Mouse (Mus musculus): ENCODE data around the gene Mrpl45.
"Not testable (repeated sequence)": the region's sequence is repeated elsewhere in the genome, so short reads cannot be mapped to it uniquely, and the experiment has no call there.

Gene Mrpl45

DNA sequence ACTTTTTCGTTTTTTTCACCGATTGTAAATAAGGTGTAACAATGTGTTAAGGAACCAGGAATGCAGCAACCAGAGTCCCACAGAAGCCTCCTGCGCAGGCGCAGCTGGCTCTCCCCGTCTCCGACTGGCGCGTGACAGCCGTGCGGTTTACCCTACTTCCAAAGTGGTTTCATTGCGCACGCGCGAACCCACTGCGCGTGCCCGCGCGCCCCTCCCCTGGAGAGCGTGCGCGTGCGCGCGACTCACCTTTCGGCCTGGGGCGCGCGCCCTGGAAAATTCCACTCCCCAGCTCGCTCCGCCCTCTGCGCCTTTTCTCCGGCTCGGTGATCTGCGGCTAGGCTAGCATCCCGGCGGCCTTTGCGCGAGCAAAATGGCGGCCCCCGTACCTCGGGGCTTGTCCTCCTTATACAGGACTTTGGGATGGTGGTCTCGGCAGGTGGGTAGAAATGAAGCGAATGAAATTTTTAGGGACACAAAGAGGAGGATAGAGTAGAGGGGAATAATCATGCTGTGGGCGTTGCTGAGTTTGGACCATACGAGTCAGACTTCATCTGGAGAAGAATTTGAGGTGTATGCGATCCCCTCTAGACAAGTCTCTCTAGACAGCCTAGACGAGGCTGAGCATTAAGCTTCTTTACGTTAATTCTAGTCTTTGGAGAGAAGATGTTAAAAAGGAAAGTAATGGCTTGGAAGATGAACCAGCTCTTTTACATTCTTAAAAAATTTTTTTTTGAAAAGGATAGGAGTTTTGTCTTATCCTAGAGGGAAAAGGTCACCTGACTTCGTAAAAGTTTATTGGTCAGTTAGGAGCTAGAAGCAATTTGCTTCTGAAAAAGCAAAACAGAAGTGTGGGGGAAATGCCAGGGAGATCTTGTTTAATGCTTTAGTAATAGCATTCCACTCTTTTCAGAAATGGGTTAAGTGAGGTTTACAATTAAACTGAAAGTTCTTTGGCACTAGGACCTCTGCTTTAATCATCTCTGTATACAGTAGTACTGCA, at the start of gene Mrpl45:
Mrpl45 (plus strand) TSS at position 213 of the 1,000 bp plus-strand sequence.
- DNase-seq (ENCODE audit: low spot score in 2 of 2): peak; percentile 99

DNA sequence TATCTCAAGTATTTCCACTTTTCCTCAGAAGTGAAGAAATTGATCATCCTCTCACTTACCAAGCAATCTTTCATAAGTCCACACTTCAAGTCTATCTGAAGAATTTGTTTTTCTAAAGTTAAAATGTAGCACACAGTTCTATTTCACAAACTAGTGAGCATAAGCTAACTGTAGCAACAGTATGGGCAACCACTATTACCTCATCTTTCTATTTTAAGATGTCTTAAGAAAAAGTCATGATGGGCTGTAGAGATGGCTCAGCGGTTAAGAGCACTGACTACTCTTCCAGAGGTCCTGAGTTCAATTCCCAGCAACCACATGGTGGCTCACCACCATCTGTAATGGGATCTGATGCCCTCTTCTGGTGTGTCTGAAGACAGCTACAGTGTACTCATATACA, 49.0 kb upstream of the Mrpl45 start:
- DNase-seq (ENCODE audit: low spot score in 2 of 2): not testable (repeated sequence)

DNA sequence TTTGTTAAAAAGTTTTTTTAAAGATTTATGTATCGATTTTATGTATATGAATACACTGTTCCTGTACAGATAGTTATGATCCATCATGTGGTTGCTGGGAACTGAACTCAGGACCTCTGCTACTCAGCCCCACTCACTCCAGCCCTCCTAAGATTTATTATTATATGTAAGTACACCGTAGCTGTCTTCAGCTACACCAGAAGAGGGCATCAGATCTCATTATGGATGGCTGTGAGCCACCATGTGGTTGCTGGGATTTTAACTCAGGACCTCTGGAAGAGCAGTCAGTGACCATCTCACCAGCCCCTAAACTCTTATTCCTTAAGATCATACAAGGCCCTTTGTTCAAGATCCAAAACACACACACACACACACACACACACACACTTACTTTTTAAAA, 45.5 kb upstream of the Mrpl45 start:
- DNase-seq (ENCODE audit: low spot score in 2 of 2): not testable (repeated sequence)

DNA sequence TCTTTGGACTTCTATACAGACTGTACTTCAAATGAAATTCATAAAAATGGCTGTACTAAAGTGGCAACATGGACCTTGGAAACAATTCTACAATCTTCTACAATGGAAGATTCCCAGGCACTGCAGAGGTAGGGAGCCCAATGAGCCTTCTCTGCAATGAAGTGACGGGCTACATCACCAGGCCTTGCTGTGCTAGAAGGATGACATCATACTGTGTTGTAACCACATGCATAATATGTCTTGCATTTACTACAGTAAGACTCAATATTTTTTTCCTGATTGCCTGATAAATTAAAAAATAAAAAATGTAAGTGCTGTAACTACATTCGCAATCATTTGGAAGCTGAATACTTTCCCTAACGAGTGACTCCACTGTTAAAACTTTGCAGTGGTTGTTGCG, 42.7 kb upstream of the Mrpl45 start:
- DNase-seq (ENCODE audit: low spot score in 2 of 2): no peak

DNA sequence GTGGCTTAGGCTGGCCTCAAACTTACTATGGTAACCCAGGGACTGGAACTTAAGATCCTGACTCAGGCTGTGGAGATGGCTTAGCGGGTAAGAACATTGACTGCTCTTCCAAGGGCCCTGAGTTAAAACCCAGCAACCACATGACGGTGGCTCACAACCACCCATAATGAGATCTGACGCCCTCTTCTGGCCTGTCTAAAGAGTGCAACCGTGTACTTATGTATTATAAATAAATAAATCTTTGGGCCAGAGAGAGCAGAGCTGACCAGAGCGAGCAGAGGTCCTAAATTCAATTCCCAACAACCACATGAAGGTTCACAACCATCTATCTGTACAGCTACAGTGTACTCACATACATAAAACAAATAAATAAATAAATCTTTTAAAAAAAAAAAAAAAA, 41.9 kb upstream of the Mrpl45 start:
- no peak for DNase-seq (ENCODE audit: low spot score in 2 of 2)

DNA sequence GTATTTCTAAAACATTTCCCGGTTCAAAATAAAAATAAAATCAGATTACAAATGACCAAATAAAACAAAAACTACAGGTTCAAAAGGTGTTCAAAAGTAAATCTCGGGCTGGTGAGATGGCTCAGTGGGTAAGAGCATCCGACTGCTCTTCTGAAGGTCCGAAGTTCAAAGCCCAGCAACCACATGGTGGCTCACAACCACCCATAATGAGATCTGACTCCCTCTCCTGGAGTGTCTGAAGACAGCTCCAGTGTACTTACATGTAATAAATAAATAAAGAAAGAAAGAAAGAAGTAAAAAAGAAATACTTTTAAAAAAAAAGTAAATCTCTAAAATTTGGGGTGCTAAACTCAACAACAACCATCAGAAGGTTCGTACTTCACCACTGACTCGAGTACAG, 40.6 kb upstream of the Mrpl45 start:
- DNase-seq (ENCODE audit: low spot score in 2 of 2): not testable (repeated sequence)

DNA sequence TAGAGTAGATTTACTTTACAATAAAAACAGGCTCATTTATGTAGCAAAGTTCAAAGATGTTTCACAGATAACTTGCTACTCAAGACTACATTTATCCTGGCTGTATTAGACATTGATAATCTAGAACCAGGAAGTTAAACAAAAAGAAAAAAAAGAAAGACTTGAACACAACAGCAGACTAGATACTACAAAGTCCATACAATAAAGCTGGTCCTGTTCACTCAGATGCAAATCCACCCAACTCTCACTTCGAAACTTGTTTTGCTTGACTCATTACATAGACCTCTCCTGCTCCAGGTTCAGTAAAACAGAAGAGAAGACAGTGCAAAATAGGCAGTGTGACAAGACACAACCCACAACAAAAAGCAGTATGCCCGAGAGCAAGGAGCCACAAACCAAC, 40.2 kb upstream of the Mrpl45 start:
- DNase-seq (ENCODE audit: low spot score in 2 of 2): no peak

DNA sequence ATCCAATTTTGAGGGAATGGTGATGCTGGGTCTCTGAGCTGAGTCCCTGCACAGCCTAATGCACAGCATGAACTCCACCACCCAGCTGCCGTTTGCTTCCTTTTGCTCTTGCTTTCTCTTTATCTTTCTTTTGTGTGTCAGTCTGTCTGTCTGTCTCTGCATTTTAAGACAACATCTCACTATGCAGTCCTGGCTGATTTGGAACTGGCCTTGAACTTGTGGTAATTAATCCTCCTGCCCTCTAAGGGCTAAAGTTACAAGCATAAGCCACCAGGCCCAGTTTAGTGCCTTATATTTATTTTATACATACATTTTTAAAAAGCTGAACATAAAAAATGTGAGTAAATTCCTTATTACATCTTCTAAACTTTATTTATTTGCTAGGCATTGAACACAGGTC, 39.5 kb upstream of the Mrpl45 start:
- no peak for DNase-seq (ENCODE audit: low spot score in 2 of 2)

DNA sequence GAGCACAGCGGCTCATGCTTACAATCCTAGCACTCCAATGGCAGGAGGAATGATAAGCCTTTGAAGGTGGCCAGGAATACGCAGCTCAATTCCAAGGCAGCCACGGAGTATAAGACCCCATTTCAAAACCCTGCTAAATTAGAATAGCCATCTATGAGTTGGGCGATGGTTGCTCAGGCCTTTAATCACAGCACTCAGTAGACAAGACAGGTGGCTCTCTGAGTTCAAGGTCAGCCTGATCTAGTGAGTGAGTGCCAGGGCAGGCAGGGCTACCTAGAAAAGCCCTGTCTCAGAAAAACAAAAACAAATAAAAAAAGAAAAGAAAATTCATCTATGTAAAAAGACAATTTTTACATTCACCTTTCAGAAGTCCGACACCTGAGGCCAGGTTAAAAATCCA, 38.4 kb upstream of the Mrpl45 start:
- no peak for DNase-seq (ENCODE audit: low spot score in 2 of 2)

DNA sequence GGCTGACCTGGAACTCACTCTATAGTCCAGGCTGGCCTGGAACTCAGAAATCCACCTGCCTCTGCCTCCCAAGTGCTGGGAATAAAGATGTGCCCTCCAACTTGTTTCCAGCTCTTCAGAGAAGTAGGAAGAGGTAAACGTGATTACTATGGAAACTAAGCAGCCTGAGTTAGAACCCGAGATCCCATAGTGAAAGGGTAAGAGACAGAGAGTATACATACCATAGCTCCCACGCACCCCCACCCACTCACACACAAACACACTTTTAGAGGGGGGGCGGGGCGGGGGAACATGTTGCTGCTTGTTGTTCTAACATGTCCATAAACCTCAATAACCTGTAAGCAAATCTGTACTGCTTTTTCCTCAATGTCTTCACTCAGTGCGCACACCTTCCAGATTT, 37.1 kb upstream of the Mrpl45 start:
- DNase-seq (ENCODE audit: low spot score in 2 of 2): no peak

DNA sequence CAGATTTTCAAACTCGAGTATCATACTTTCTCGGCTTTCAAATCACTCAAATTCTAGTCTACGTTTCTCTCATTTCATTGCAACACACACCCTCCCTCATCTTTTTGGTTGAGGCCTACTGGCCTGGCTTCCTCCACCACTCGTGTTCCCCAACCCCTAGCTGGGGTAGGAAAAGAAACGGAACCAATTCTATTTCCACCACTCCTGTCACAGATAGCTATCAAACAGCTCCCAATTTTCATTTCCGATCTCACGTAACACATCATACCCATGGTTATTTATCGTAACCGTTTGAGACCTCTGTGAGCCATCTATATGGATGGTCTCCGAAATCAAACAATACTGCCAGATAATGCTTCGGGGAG, 36.5 kb upstream of the Mrpl45 start:
- no peak for DNase-seq (ENCODE audit: low spot score in 2 of 2)

DNA sequence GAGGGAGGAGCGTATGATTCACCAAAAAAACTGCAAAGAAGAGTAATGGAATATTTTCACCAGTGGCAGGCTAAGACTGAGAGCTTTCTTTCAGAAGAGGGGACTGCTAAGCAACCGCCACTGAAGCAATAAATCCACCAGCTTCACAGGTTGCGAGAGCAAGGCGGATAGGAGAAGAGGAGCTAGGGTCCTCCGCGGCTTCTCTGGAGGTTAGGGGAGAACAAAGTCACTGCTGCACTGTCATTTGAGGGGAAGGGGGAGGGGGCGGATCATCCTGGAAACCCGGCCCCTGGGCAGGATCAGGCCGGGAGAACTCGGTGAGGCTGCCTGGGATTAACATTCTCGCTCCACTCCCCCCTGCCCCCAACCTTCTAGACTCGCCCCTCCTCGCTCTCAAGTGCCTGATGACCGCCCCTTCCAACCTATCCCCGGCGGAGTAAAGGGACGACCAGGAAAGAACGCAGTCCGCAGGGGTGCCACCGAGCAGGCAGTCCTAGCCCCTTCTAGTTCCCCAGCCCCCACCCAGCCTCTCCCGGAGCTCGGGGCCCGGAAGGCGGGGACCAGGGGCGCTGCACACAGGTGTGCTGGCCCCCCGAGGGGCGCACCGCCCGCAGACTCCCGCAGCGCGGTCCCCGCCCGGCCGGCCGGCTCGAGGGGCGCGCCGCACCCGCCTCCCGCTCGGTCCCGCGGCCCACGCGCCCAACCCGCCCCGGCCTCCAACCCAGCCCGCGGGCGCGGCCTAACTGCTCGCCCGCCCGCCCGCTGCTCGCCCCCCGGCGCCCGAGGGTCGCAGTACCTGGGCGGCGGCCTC, 35.9 kb upstream of the Mrpl45 start:
- peak; percentile 36 to 39 for DNase-seq (ENCODE audit: low spot score in 2 of 2)

DNA sequence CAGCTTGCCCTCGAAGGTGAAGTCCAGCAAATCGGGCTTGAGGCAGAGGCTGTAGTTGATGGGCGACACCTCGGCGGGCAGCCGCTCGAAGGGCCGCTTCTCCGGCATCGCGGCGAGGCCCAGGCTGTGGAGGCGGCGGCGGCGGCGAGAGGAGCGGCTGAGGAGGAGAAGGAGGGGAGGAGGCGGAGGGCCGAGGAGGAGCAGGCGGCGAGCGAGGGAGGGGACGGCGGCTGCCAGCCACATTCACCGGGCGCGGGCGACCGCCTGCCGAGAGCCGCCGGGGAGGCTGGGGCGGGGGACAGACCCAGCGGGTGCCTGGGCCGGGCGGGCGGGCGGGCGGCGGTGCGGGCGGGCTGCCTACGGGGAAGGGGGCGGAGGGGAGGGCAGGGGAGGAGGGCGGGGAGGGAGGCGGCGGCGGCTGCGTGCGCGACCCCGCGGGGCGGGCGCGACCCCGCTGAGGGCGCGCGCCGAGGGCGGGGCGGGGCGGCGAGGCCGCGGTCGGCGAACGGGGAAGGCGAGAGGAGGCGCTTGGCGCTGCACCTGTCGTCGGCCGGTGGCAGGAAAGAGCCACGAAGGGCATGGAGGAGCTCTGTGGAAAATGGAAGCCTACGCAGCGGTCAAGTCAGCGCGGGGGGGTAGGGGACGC, 35.2 kb upstream of the Mrpl45 start, which contains the start of gene Npepps:
Npepps (minus strand) TSS at position 423 of the 646 bp plus-strand sequence.
- peak; percentile 41 to 45 for DNase-seq (ENCODE audit: low spot score in 2 of 2)

DNA sequence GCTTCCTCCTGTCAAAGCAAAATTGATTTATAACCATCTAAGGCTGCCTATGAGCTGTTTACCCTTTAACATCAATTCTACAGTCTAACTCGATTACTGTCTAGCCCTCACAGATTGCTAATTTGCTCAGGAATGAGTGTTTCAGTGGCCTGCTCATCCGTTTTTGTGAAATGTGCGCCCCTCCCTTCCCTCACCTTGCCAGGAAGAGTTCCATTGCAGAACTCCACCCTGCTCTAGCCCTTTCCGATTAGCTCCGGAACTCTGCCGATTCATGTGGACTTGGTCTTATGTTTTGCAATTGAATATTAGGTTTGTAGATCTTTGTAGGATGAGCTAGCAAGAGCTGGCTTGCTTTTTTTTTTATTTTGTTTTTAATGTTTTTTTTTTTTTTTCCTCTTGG, 33.3 kb upstream of the Mrpl45 start:
- no peak for DNase-seq (ENCODE audit: low spot score in 2 of 2)

DNA sequence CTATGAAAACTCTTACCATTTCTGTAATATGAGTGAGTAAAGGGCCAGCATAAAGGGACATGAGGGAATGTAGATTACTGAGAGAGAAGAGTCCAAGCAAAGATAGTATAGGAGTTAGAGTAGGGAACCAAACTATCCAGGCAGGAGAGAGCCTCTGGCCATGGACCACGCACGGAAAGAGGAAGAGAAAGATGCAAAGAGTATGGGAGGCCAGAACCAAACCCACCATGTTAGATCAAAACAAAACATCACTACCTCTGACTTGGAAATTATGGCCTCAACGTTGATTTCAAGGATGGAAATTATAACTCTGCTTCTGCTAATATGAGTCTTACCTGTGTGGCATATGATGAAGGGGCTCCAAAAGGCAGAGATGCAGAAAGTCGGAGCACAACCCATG, 30.7 kb upstream of the Mrpl45 start:
- no peak for DNase-seq (ENCODE audit: low spot score in 2 of 2)

DNA sequence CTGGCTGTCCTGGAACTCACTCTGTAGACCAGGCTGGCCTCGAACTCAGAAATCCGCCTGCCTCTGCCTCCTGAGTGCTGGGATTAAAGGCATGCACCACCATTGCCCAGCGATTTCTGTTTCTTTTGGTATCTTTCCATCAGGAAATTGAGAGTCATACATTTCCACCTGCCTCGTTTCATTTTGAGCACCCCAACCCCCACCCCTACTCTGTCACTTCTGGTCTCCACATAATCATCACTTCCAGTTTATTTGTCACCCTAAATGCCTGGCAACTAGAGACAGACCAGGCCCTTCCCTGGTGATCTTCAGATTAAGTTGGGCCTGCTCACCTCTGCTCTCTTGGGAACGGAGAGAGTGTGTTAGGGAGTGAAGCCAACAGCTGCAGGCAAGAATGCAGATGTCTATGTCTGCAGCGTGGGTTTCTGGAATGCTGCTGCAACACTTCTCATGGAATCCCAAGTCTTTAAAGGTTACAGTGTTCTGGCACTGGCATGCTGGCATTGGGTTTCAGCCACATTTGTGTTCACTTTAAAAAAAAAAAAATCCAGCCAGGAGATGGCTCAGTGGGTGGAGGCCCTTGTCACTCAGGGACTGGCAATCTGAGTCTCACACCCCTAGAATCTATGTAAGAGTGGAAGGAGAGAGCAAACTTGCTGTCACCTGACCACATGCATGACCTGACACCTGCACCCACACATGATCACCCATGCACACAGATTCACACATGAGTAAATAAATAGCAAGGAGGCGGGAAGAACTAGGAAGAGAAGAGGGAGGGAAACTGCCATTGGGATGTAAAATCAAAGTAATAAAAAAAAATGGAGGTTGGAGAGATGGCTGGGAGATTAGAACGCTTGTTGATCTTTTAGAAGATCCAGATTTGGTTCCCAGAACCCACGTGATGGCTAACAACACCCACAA, 29.4 kb upstream of the Mrpl45 start:
- no peak for DNase-seq (ENCODE audit: low spot score in 2 of 2)

DNA sequence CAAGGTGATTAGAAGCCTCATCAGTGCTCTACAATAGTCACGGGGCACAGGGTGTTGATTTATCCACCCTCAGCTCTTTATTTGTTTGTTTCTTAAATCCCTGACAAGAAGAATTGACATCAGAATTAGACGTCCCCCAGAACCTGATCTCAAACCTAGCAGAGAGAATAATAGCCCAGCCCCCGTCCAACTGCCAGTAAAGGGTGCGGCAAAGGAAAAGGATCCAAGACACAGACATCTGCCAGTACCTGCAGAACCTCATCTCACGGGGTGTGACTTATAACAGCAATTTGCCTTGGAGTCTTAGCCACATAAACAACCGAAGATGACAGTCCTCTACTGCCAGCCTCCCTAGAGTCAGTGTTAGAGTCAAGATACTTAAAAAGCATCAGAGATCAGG, 28.5 kb upstream of the Mrpl45 start:
- no peak for DNase-seq (ENCODE audit: low spot score in 2 of 2)

DNA sequence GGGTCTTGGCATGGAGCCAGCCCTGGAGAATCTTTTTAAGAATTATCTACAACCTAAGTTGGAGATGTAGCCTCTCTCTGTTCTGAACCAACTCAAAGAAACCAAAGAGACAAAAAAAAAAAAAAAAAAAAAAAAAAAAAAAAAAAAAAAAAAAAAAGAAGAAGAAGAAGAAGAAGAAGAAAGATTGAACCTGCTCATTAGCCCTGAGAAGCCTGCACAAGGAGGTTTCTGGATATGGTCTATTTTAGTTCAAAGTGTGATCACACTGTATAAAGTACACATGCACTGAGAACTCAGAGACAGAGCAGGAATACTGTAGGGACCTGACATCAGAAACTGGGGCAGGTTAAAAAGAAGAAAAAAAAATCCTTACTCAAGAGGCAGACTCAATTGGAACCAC, 27.9 kb upstream of the Mrpl45 start:
- no peak for DNase-seq (ENCODE audit: low spot score in 2 of 2)

DNA sequence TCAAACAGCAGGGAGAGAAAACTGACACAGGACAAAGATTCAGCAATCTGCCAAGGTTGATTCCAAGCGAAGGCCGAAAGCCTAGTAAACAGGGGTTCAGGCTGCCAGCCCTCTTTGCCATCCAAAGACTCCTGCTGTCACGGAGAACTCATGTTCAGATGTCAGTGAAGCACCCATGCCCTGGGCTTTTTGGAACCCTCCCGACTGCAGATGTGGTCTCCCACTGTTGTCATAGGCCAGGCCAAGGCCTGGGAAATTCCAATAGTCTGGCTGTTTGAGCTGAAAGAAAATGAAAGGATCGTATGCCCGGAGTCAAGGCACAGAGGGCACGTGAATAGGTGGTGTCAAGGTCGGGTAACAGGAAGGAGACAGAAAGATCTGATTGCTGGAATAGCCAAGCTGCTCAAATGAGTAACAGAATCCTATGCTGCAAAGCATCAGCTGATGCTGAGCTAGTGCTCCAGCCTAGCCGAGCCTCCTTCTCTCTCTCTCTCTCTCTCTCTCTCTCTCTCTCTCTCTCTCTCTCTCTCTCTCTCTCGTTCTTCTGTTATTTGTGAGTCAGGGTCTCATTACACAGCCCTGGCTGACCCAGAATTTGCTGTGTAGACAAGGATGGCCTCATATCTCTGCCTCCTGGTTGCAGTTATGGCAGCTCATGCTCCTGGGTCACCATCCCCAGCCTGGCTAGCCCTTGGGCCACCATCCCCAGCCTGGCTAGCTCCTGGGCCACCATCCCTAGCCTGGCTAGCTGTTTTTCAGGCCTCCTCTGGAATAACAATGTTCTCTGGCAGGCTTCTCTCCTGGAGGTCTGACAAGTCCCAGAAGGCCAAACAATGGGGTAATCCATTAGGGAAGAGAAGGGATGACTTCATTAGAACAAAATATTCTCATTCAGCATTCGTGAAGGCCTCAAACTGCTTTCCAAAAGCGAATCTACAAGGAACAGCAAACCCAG, 26.0 kb upstream of the Mrpl45 start:
- DNase-seq (ENCODE audit: low spot score in 2 of 2): no peak

DNA sequence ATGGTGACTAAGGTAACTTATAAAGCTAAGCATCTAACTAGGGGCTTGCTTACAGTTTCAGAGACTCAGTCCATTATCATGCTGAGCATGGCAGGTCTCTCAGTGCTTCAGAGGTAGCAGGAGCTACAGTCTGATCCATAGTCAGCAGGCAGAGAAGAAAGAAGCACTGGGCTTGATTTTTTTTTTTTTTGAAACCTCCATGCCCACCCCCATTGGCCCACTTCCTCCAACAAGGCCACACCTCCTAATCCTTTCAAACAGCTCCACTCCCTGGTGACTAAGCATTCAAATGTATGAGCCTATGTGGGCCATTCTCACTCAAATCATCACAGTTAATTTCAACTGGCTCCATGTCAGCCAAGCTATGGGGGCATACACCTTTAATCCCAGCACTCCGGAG, 22.8 kb upstream of the Mrpl45 start:
- DNase-seq (ENCODE audit: low spot score in 2 of 2): no peak

All from frontal cortex, postnatal 25 days (tissue).